In the genomic region with DNA sequence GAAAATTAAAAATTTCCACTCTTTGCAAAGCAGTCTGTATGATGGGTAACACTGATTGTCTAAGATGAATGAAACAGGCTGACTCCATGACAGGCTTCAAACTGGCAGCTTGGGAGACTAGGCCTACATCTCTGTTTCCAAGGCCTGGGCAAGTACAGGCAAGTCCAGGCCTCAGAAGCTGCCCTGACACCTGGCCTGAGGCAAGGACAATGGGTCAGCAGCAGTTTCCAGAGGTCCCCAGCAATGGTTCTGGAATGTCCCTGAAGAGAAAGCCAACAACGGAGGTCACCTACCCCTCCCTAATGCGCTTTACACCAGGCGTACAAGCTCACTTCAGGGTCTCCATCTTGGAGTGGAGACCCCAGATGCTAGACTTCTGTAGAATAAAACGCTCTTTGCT, we compare ENCODE assay signal across 22 mouse cellular contexts.
"Had no signal": no experiment of that assay in that cellular context is flagged by ENCODE, and none has a peak within 500 bp of the region (broad histone marks: within the 10 kb centered on the region; RNA-seq: fewer than 3 reads in every experiment).

No protein-coding gene starts in this region.

- H3K4me1 ChIP-seq: heart, embryonic 12.5 days; hindbrain, embryonic 10.5 days; hindbrain, embryonic 12.5 days; intestine, embryonic 15.5 days; limb, embryonic 13.5 days; limb, embryonic 15.5 days; liver, embryonic 13.5 days had no signal

- DNase-seq: gastrocnemius, adult 2 months; gastrocnemius, postnatal 10 days; gastrocnemius, postnatal 25 days; heart, adult 2 months; heart, postnatal 10 days; heart, postnatal 4 days; kidney, adult 18-20 months; left cerebral cortex, postnatal 4 days; liver, embryonic 13.5 days; liver, postnatal 0 days had no signal

- H3K4me3 ChIP-seq: gastrocnemius, adult 2 months; heart, adult 2 months; heart, embryonic 12.5 days; hindbrain, embryonic 10.5 days; hindbrain, embryonic 12.5 days; intestine, embryonic 15.5 days; layer of hippocampus, adult 2 months; left cerebral cortex, adult 2 months; limb, embryonic 13.5 days; limb, embryonic 15.5 days; liver, embryonic 13.5 days; liver, embryonic 15.5 days had no signal

- H3K9ac ChIP-seq: heart, embryonic 12.5 days; hindbrain, embryonic 12.5 days; hindbrain, embryonic 14.5 days; intestine, embryonic 15.5 days; limb, embryonic 13.5 days; limb, embryonic 15.5 days; liver, embryonic 13.5 days; liver, embryonic 15.5 days; liver, postnatal 0 days had no signal

- H3K27me3 ChIP-seq: heart, embryonic 12.5 days; hindbrain, embryonic 12.5 days; intestine, embryonic 15.5 days; limb, embryonic 13.5 days; limb, embryonic 15.5 days; liver, embryonic 13.5 days; liver, embryonic 15.5 days had no signal

- H3K4me2 ChIP-seq: heart, embryonic 12.5 days; hindbrain, embryonic 12.5 days; hindbrain, embryonic 14.5 days; intestine, embryonic 15.5 days; limb, embryonic 13.5 days; limb, embryonic 15.5 days; liver, embryonic 11.5 days; liver, embryonic 13.5 days; liver, embryonic 15.5 days had no signal

- H3K27ac ChIP-seq: gastrocnemius, adult 2 months; heart, adult 2 months; hindbrain, embryonic 10.5 days; hindbrain, embryonic 12.5 days; hindbrain, embryonic 14.5 days; intestine, embryonic 15.5 days; kidney, postnatal 0 days; layer of hippocampus, adult 2 months; left cerebral cortex, adult 2 months; limb, embryonic 13.5 days; limb, embryonic 15.5 days; liver, embryonic 13.5 days; liver, embryonic 15.5 days had no signal

- H3K36me3 ChIP-seq: intestine, embryonic 15.5 days had no signal

- H3K9me3 ChIP-seq: heart, embryonic 12.5 days; hindbrain, embryonic 10.5 days; hindbrain, embryonic 12.5 days; intestine, embryonic 15.5 days; limb, embryonic 13.5 days; limb, embryonic 15.5 days; liver, embryonic 13.5 days; liver, embryonic 15.5 days had no signal
